Mouse (Mus musculus) neural tube, embryonic 10.5 days (tissue): ENCODE results near the gene Ckap4.
"Not testable (repeated sequence)": the region's sequence is repeated elsewhere in the genome, so short reads cannot be mapped to it uniquely, and the experiment has no call there.

ENCODE experiments used
- DNase-seq: peaks from one replicate; pipeline ENCODE4 v3.0.0-alpha.2; 2017; ENCODE audit warnings: low spot score; ENCODE audit errors: extremely low spot score

Ckap4 gene

DNA sequence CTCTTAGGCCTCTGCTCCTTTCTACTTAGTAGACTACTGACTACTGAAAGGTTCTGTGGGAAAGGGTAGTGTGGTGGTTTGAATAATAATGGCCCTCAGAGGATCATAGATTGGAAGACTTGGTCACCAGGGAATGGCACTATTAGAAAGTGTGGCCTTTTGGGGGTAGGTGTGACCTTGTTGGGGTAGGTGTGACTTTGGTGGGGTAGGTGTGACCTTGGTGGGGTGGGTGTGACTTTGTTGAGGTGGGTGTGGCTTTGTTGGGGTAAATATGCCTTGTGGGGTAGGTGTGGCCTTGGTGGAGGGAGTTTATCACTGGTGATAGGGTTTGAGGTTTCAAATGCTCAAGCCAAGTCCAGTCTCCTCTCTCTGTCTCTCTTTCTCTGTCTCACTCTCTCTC, 21.1 kb downstream of the Ckap4 start:
- DNase-seq = no peak

DNA sequence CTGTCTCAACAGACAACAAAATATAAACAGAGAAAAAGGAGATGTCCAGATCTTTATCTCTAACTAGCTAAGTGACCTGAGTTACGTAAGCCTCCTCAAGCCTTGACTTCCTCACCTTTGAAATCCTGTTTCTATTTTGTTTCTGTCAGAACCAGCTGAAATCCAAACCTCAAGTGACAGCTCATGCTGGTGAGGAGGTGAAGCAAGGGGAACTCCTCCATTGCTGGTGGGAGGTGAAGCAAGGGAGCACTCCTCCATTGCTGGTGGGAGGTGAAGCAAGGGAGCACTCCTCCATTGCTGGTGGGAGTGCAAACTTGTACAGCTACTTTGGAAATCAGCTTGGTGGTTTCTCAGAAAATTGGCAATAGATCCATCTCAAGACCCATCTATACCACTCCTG, 25.3 kb downstream of the Ckap4 start:
- no peak for DNase-seq

GRCm38 (mm10) chr10:84498867-84499266, 35.0 kb downstream of the Ckap4 start:
- no peak for DNase-seq

GRCm38 (mm10) chr10:84496805-84497204, 37.1 kb downstream of the Ckap4 start:
- no peak for DNase-seq

- DNase-seq = no peak
Measured at GRCm38 (mm10) chr10:84494432-84494831, 39.4 kb downstream of the Ckap4 start.

GRCm38 (mm10) chr10:84490115-84490514, 43.7 kb downstream of the Ckap4 start:
- DNase-seq = no peak

GRCm38 (mm10) chr10:84488315-84488714, 45.5 kb downstream of the Ckap4 start:
- peak; percentile 43 for DNase-seq

- DNase-seq = no peak
Measured at GRCm38 (mm10) chr10:84484661-84485060, 49.2 kb downstream of the Ckap4 start.

DNA sequence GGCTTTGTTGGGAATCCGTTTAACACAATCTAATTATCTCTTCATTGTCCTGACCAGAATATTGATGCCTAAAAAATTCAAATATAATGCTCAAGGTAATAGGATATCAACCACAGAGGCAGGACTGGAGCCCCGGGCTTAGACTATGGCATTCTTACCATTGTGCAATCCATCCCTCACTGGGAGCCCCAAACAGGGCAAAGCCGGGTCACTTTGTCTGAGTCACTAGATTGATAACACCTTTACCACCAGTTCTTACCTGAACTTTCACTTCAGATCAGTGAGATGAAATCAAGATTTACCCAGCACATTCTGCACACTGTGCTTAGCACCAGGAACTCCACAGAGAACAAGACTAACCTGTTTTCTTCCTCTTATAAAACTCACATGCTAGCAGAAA, 50.3 kb downstream of the Ckap4 start:
- DNase-seq = no peak

DNA sequence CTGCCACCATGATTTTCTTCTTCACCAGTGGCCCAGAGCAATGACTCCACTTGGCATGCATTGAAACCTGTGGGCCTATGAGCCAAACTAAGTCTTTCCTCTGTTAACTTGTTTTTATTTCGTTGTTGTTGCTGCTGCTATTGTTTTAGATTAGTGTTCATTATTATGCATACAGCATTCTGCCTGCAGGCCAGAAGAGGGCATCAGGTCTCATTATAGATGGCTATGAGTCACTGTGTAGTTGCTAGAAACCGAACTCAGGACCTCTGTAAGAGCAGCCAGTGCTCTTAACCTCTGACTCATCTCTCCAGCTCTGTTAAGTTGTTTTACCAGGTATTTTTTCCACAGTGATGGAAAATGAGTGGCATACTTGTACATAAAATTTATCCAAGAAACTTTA, 50.8 kb downstream of the Ckap4 start:
- DNase-seq = no peak

- DNase-seq = not testable (repeated sequence)
Measured at GRCm38 (mm10) chr10:84482418-84482817, 51.4 kb downstream of the Ckap4 start.

DNA sequence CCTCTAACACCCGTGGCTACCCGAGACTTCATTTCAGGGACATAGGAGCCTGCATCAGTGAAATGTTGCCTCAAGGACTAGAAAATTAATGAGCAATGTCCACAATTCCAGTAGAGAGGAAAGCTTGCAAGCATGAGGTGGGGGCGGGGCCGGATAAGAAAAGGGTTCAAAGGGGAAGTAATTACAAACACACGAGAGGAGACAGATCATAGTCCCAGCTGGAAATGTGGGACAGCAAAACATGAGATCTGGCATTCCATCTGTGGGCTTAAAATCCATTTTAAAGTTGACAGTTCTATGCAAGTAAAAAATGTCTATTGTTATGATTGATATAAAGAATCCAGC, 52.6 kb downstream of the Ckap4 start:
- no peak for DNase-seq

- DNase-seq = no peak
Measured at GRCm38 (mm10) chr10:84480667-84481326, 53.1 kb downstream of the Ckap4 start.

DNA sequence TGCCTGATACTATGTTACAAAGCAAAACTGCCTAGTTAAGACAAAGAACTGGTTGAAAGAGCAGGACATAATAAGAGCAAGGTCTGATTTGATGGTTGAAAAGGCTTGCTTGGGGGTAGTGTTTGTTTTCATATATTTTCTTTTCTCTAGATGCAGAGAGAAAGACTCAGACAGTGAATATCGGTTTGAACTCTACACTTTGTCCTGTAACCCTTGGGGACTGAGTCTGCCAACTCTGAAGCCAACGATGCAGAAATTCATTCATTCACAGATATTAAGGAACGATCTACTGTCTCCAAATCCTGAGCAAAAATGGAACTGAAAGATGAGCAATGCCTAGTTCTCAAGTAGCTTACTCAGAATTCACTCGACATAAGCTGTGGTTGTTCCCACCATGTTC, 53.7 kb downstream of the Ckap4 start:
- no peak for DNase-seq

GRCm38 (mm10) chr10:84477613-84478076, 56.2 kb downstream of the Ckap4 start:
- peak; percentile 88 for DNase-seq

GRCm38 (mm10) chr10:84477045-84477612, 56.7 kb downstream of the Ckap4 start:
- peak; percentile 50 for DNase-seq
